Mouse (Mus musculus) forebrain, postnatal 0 days (tissue): Measurements from ENCODE around the gene Slc35d1. TPM values are rescaled to one million over a fixed set of nuclear protein-coding genes. Genes with fewer than 3 reads are reported as not detected.

ENCODE experiments used
- ATAC-seq: fragments of 200-750 bp; cut with Nextera tagmentation; 2 replicates; pipeline ENCODE4 v1.8.0; 2017; ENCODE audit warnings: mild to moderate bottlenecking, moderate library complexity
- DNase-seq: peaks from one replicate; pipeline ENCODE4 v3.0.0-alpha.2; 2015
- H3K27ac ChIP-seq: fragments of 300-500 bp; sonication (generic); 2 replicates; pipeline ENCODE4 v1.5.1; 2014; ENCODE audit warnings: low read depth, mild to moderate bottlenecking, antibody characterized with exemption, low read length, moderate library complexity, mixed read lengths
- H3K27me3 ChIP-seq: fragments of 300-500 bp; sonication (generic); 2 replicates; pipeline ENCODE4 v1.6.1; 2014; ENCODE audit warnings: mild to moderate bottlenecking, low read length, mixed read lengths; ENCODE audit not compliant: insufficient read depth
- H3K36me3 ChIP-seq: fragments of 300-500 bp; sonication (generic); 2 replicates; pipeline ENCODE4 v1.6.1; 2014; ENCODE audit warnings: mild to moderate bottlenecking, moderate library complexity; ENCODE audit not compliant: insufficient read depth
- H3K4me1 ChIP-seq: fragments of 300-500 bp; sonication (generic); 2 replicates; pipeline ENCODE4 v1.6.1; 2014; ENCODE audit warnings: antibody characterized with exemption; ENCODE audit not compliant: insufficient read depth
- H3K4me2 ChIP-seq: fragments of 300-500 bp; sonication (generic); 2 replicates; pipeline ENCODE4 v1.6.1; 2014; ENCODE audit warnings: low read depth, mild to moderate bottlenecking, moderate library complexity
- H3K4me3 ChIP-seq: fragments of 300-500 bp; sonication (generic); 2 replicates; pipeline ENCODE4 v1.5.1; 2014; ENCODE audit warnings: low read depth, low read length, mixed read lengths
- H3K9ac ChIP-seq: fragments of 300-500 bp; sonication (generic); 2 replicates; pipeline ENCODE4 v1.6.1; 2014; ENCODE audit warnings: mild to moderate bottlenecking
- H3K9me3 ChIP-seq: fragments of 300-500 bp; sonication (generic); 2 replicates; pipeline ENCODE4 v1.6.1; 2016; ENCODE audit warnings: low read length
- CTCF ChIP-seq: sonication (generic); IDR thresholded peaks from 2 replicates; pipeline ENCODE4 v1.5.1; 2016; ENCODE audit warnings: antibody characterized with exemption, control low read depth, low read depth
- WGBS: fragments of 180-500 bp; shearing (Covaris S2); extraction: QIAGEN DNeasy Blood & Tissue Kit; methylation state at CpG from one replicate; pipeline ENCODE4 v1.1.7; 2014; 5-methylcytosine and 5-hydroxymethylcytosine counted together
- polyA plus RNA-seq: library from polyadenylated mRNA; unstranded; fragments of >200 nt; fragmentation: Nextera tagmentation; extraction: Ambion mirVana; gene quantifications from 2 replicates; pipeline ENCODE4 v1.2.1, GENCODE M21; 2015
- total RNA-seq: library from RNA; depleted of rRNA; stranded (reverse); fragments of >200 nt; gene quantifications from 2 replicates; pipeline ENCODE4 v1.2.3, GENCODE M21; 2014

Slc35d1 gene
- total and polyA plus RNA-seq, 2 experiments from 2014 or later: 2.9 to 4.4 TPM

- Histone ChIP-seq H3K9me3 (no peaks in the 10 kb centered on the region), H3K9ac (no peak overlapping the region), H3K4me1 (no peaks in the 10 kb centered on the region), H3K4me2 (no peak overlapping the region), H3K36me3 (peaks cover 16% of the 10 kb centered on the region), H3K27ac (no peak overlapping the region), H3K4me3 (no peak overlapping the region), H3K27me3 (no peaks in the 10 kb centered on the region)
- 89% methylated on average over 2 of the region's 2 CpGs for WGBS
- no peak; the same call in 1 of the 2 replicates for TF ChIP-seq CTCF
- no peak for DNase-seq
- no peak for ATAC-seq
Observed at GRCm38 (mm10) chr4:103192421-103192820, 22.5 kb downstream of the Slc35d1 start.

- ATAC-seq (no peak), DNase-seq (no peak)
- no peaks in the 10 kb centered on the region for H3K9me3 ChIP-seq
- H3K4me3 ChIP-seq: no peak overlapping the region
- H3K4me1 ChIP-seq: no peaks in the 10 kb centered on the region
- no peak overlapping the region for H3K4me2 ChIP-seq
- H3K27me3 ChIP-seq: no peaks in the 10 kb centered on the region
- no peak overlapping the region for H3K27ac ChIP-seq
- 86% methylated on average over 8 of the region's 8 CpGs for WGBS
- H3K36me3 ChIP-seq: peaks cover 24% of the 10 kb centered on the region
- no peak overlapping the region for H3K9ac ChIP-seq
- no peak for TF ChIP-seq CTCF
Observed at GRCm38 (mm10) chr4:103188786-103189640, 26.0 kb downstream of the Slc35d1 start.

GRCm38 (mm10) chr4:103180300-103180888 lies 34.6 kb downstream of the Slc35d1 start:
- Histone ChIP-seq H3K27me3 (no peaks in the 10 kb centered on the region), H3K9ac (no peak overlapping the region), H3K4me3 (no peak overlapping the region), H3K4me2 (no peak overlapping the region), H3K9me3 (no peaks in the 10 kb centered on the region), H3K4me1 (no peaks in the 10 kb centered on the region), H3K27ac (no peak overlapping the region), H3K36me3 (peaks cover 21% of the 10 kb centered on the region; the same call in 1 of the 2 replicates)
- DNase-seq (no peak), ATAC-seq (no peak)
- TF ChIP-seq CTCF: no peak
- 24% methylated on average over 8 of the region's 8 CpGs for WGBS

GRCm38 (mm10) chr4:103179581-103179980 lies 35.4 kb downstream of the Slc35d1 start:
- 37% methylated on average over 3 of the region's 3 CpGs for WGBS
- no peak overlapping the region for H3K9ac ChIP-seq
- H3K36me3 ChIP-seq: peaks cover 21% of the 10 kb centered on the region; the same call in 1 of the 2 replicates
- no peak for DNase-seq
- TF ChIP-seq CTCF: no peak
- no peak overlapping the region for H3K4me2 ChIP-seq
- H3K27ac ChIP-seq: no peak overlapping the region
- no peaks in the 10 kb centered on the region for H3K27me3 ChIP-seq
- no peak for ATAC-seq
- no peak overlapping the region for H3K4me3 ChIP-seq
- no peaks in the 10 kb centered on the region for H3K9me3 ChIP-seq
- H3K4me1 ChIP-seq: no peaks in the 10 kb centered on the region

- ATAC-seq: no peak
- Histone ChIP-seq H3K9ac (no peak overlapping the region), H3K4me1 (no peaks in the 10 kb centered on the region), H3K27ac (no peak overlapping the region), H3K27me3 (no peaks in the 10 kb centered on the region), H3K9me3 (no peaks in the 10 kb centered on the region), H3K36me3 (peaks cover 14% of the 10 kb centered on the region; the same call in 1 of the 2 replicates), H3K4me2 (no peak overlapping the region), H3K4me3 (no peak overlapping the region)
- WGBS: 78% methylated on average over 7 of the region's 7 CpGs
- DNase-seq: peak; percentile 13
- no peak for TF ChIP-seq CTCF
Observed at GRCm38 (mm10) chr4:103178635-103179318, 36.2 kb downstream of the Slc35d1 start.

GRCm38 (mm10) chr4:103177681-103178080 lies 37.3 kb downstream of the Slc35d1 start:
- no peaks in the 10 kb centered on the region for H3K4me1 ChIP-seq
- TF ChIP-seq CTCF: no peak
- no peak for ATAC-seq
- DNase-seq: no peak
- no peaks in the 10 kb centered on the region for H3K9me3 ChIP-seq
- 83% methylated on average over 1 of the region's 1 CpGs for WGBS
- no peak overlapping the region for H3K9ac ChIP-seq
- no peak overlapping the region for H3K4me3 ChIP-seq
- H3K27ac ChIP-seq: no peak overlapping the region
- peaks cover 8% of the 10 kb centered on the region for H3K36me3 ChIP-seq
- H3K27me3 ChIP-seq: no peaks in the 10 kb centered on the region
- H3K4me2 ChIP-seq: no peak overlapping the region

GRCm38 (mm10) chr4:103174001-103174400 lies 41.0 kb downstream of the Slc35d1 start:
- H3K4me3 ChIP-seq: no peak overlapping the region
- no peak overlapping the region for H3K27ac ChIP-seq
- no peaks in the 10 kb centered on the region for H3K4me1 ChIP-seq
- ATAC-seq (no peak), DNase-seq (no peak)
- H3K9me3 ChIP-seq: no peaks in the 10 kb centered on the region
- H3K9ac ChIP-seq: no peak overlapping the region
- H3K36me3 ChIP-seq: peaks cover 15% of the 10 kb centered on the region
- WGBS: 85% methylated on average over 7 of the region's 7 CpGs
- no peak for TF ChIP-seq CTCF
- no peak overlapping the region for H3K4me2 ChIP-seq
- H3K27me3 ChIP-seq: no peaks in the 10 kb centered on the region
